In genomic region chr6:58879987-58880386, GRCm38 (mm10) we compare ENCODE assay signal across 19 mouse cellular contexts. TPM values are rescaled to one million over a fixed set of nuclear protein-coding genes. Genes with fewer than 3 reads are reported as not detected.
DNase-seq lines count a peak whose midpoint lies in the region; ATAC-seq and TF ChIP-seq lines count a peak whose summit lies in the region.
"Had no signal": no experiment of that assay in that cellular context is flagged by ENCODE, and none has a peak within 500 bp of the region (broad histone marks: within the 10 kb centered on the region; RNA-seq: fewer than 3 reads in every experiment).

No protein-coding gene starts in this region.

- no peak for DNase-seq in cerebellum, adult 2 months
- DNase-seq in cerebellum, postnatal 10 days = no peak
- DNase-seq in heart, postnatal 0 days (ENCODE audit: low spot score) = no peak
- no peak for DNase-seq in heart, adult 9 months (ENCODE audit: low spot score in 2 of 2)
- DNase-seq in midbrain, embryonic 11.5 days (ENCODE audit: low spot score, missing footprints) = no peak
- no peak for DNase-seq in midbrain, embryonic 10.5 days (ENCODE audit: low spot score)
- no peak for DNase-seq in stomach, postnatal 0 days (ENCODE audit: low spot score)
- DNase-seq: spleen, adult 18-20 months; thymus, adult 18-20 months had no signal

- peaks cover 9% of the 10 kb centered on the region for H3K4me1 ChIP-seq in cerebellum, adult 2 months (ENCODE audit: control insufficient read depth, insufficient read depth, low read length)
- H3K4me1 ChIP-seq in heart, postnatal 0 days (ENCODE audit: control insufficient read depth, insufficient read depth) = no peaks in the 10 kb centered on the region; the same call in 1 of the 2 replicates
- H3K4me1 ChIP-seq in midbrain, embryonic 11.5 days (ENCODE audit: control insufficient read depth, insufficient read depth, low read length) = no peaks in the 10 kb centered on the region
- H3K4me1 ChIP-seq in midbrain, embryonic 10.5 days = no peaks in the 10 kb centered on the region
- no peaks in the 10 kb centered on the region for H3K4me1 ChIP-seq in stomach, postnatal 0 days (replicated peaks; ENCODE audit: control insufficient read depth, insufficient read depth)
- no peaks in the 10 kb centered on the region for H3K4me1 ChIP-seq in kidney, embryonic 16.5 days (ENCODE audit: insufficient read depth, low read length)
- H3K4me1 ChIP-seq: kidney, embryonic 15.5 days; limb, embryonic 13.5 days; neural tube, embryonic 13.5 days had no signal

- H3K27me3 ChIP-seq in cerebellum, adult 2 months (ENCODE audit: control insufficient read depth, insufficient read depth, low read length) = no peaks in the 10 kb centered on the region
- no peaks in the 10 kb centered on the region for H3K27me3 ChIP-seq in heart, postnatal 0 days (ENCODE audit: control insufficient read depth, insufficient read depth, low read length)
- H3K27me3 ChIP-seq in midbrain, embryonic 11.5 days (ENCODE audit: control insufficient read depth, insufficient read depth, low read length) = no peaks in the 10 kb centered on the region
- no peaks in the 10 kb centered on the region for H3K27me3 ChIP-seq in midbrain, embryonic 10.5 days (ENCODE audit: low read depth, poor library complexity, severe bottlenecking)
- H3K27me3 ChIP-seq in stomach, postnatal 0 days (ENCODE audit: control insufficient read depth, insufficient read depth, low read length) = no peaks in the 10 kb centered on the region
- no peaks in the 10 kb centered on the region for H3K27me3 ChIP-seq in kidney, embryonic 16.5 days (ENCODE audit: insufficient read depth, low read length)
- H3K27me3 ChIP-seq: kidney, embryonic 15.5 days; limb, embryonic 13.5 days; neural tube, embryonic 13.5 days had no signal

- no peak for TF ChIP-seq CTCF in cerebellum, adult 2 months (IDR thresholded peaks at IDR 0.05; ENCODE audit: borderline replicate concordance, insufficient read depth, low read depth, low read length)
- TF ChIP-seq CTCF in heart, postnatal 0 days (IDR thresholded peaks at IDR 0.05; ENCODE audit: low read depth) = no peak
- TF ChIP-seq CTCF in stomach, postnatal 0 days (IDR thresholded peaks at IDR 0.05; ENCODE audit: low read depth) = no peak

- H3K4me3 ChIP-seq in cerebellum, adult 2 months (replicated peaks; ENCODE audit: insufficient read depth, low read depth, low read length) = no peak overlapping the region
- H3K4me3 ChIP-seq in heart, postnatal 0 days (ENCODE audit: low read depth, low read length) = no peak overlapping the region
- no peak overlapping the region for H3K4me3 ChIP-seq in midbrain, embryonic 11.5 days (ENCODE audit: low read depth, low read length)
- no peak overlapping the region for H3K4me3 ChIP-seq in midbrain, embryonic 10.5 days
- H3K4me3 ChIP-seq in stomach, postnatal 0 days (ENCODE audit: low read depth, low read length) = no peak overlapping the region
- no peak overlapping the region for H3K4me3 ChIP-seq in kidney, embryonic 16.5 days (ENCODE audit: low read length)
- H3K4me3 ChIP-seq: heart, embryonic 10.5 days; kidney, embryonic 15.5 days; limb, embryonic 13.5 days; neural tube, embryonic 13.5 days had no signal

- no peaks in the 10 kb centered on the region for H3K9me3 ChIP-seq in heart, postnatal 0 days (replicated peaks; ENCODE audit: control insufficient read depth, low read length)
- H3K9me3 ChIP-seq in midbrain, embryonic 11.5 days (ENCODE audit: control insufficient read depth, low read length) = no peaks in the 10 kb centered on the region
- no peaks in the 10 kb centered on the region for H3K9me3 ChIP-seq in midbrain, embryonic 10.5 days (replicated peaks)
- H3K9me3 ChIP-seq in stomach, postnatal 0 days (ENCODE audit: control insufficient read depth, low read length) = no peaks in the 10 kb centered on the region
- no peaks in the 10 kb centered on the region for H3K9me3 ChIP-seq in kidney, embryonic 16.5 days (ENCODE audit: low read length)
- H3K9me3 ChIP-seq: heart, embryonic 10.5 days; kidney, embryonic 15.5 days; limb, embryonic 13.5 days; neural tube, embryonic 13.5 days had no signal

- WGBS in cerebellum, adult 2 months = 66% methylated on average over 9 of the region's 9 CpGs
- 82% methylated on average over 9 of the region's 9 CpGs for WGBS in heart, postnatal 0 days
- WGBS in midbrain, embryonic 11.5 days = 94% methylated on average over 9 of the region's 9 CpGs
- WGBS in midbrain, embryonic 10.5 days = 92% methylated on average over 9 of the region's 9 CpGs
- 91% methylated on average over 9 of the region's 9 CpGs for WGBS in stomach, postnatal 0 days
- 86% methylated on average over 9 of the region's 9 CpGs for WGBS in kidney, embryonic 16.5 days

- peaks cover 47% of the 10 kb centered on the region for H3K36me3 ChIP-seq in heart, postnatal 0 days (replicated peaks; ENCODE audit: control insufficient read depth, insufficient read depth, low read length)
- no peaks in the 10 kb centered on the region for H3K36me3 ChIP-seq in midbrain, embryonic 11.5 days (ENCODE audit: control insufficient read depth, insufficient read depth, low read length)
- H3K36me3 ChIP-seq in midbrain, embryonic 10.5 days = peaks cover 9% of the 10 kb centered on the region
- no peaks in the 10 kb centered on the region for H3K36me3 ChIP-seq in stomach, postnatal 0 days (ENCODE audit: control insufficient read depth, insufficient read depth, low read length)
- no peaks in the 10 kb centered on the region for H3K36me3 ChIP-seq in kidney, embryonic 16.5 days (ENCODE audit: insufficient read depth, low read length)
- H3K36me3 ChIP-seq: kidney, embryonic 15.5 days had no signal

- no peak overlapping the region for H3K4me2 ChIP-seq in heart, postnatal 0 days (ENCODE audit: low read depth, low read length)
- no peak overlapping the region for H3K4me2 ChIP-seq in midbrain, embryonic 11.5 days
- H3K4me2 ChIP-seq in stomach, postnatal 0 days (replicated peaks; ENCODE audit: low read depth) = no peak overlapping the region
- no peak overlapping the region for H3K4me2 ChIP-seq in kidney, embryonic 16.5 days (replicated peaks; ENCODE audit: low read depth, low read length)
- H3K4me2 ChIP-seq: kidney, embryonic 15.5 days; limb, embryonic 13.5 days; neural tube, embryonic 13.5 days had no signal

- no peak for TF ChIP-seq EP300 in heart, postnatal 0 days (IDR thresholded peaks at IDR 0.05; ENCODE audit: low read depth)
- TF ChIP-seq EP300 in stomach, postnatal 0 days (optimal IDR thresholded peaks at IDR 0.05) = no peak

- ATAC-seq in heart, postnatal 0 days (ENCODE audit: insufficient read depth, low read depth) = peak; percentile 42; the same call in 1 of the 2 replicates
- 0 out of 2 replicates have a peak, but pooled peaks have one; percentile 24 for ATAC-seq in midbrain, embryonic 11.5 days (ENCODE audit: low FRiP score)
- 0 out of 2 replicates have a peak, but pooled peaks have one; percentile 47 for ATAC-seq in stomach, postnatal 0 days (ENCODE audit: low FRiP score, low TSS enrichment)
- ATAC-seq in kidney, embryonic 16.5 days (ENCODE audit: low FRiP score, low TSS enrichment) = no peak
- ATAC-seq: CD4-positive, CD25-positive, alpha-beta regulatory T cell, adult 4 months; forebrain, embryonic 14.5 days; intestine, embryonic 16.5 days; lung, postnatal 0 days had no signal

- no peak for TF ChIP-seq POLR2A in cerebellum, adult 2 months (IDR thresholded peaks at IDR 0.05; ENCODE audit: borderline replicate concordance, insufficient read depth, low read length)

- H3K9ac ChIP-seq in heart, postnatal 0 days (replicated peaks; ENCODE audit: low read depth, low read length) = no peak overlapping the region
- no peak overlapping the region for H3K9ac ChIP-seq in midbrain, embryonic 11.5 days (ENCODE audit: low read length)
- H3K9ac ChIP-seq in stomach, postnatal 0 days (ENCODE audit: low read length) = no peak overlapping the region
- H3K9ac ChIP-seq in kidney, embryonic 16.5 days (replicated peaks; ENCODE audit: low read length) = no peak overlapping the region
- H3K9ac ChIP-seq: kidney, embryonic 15.5 days; limb, embryonic 13.5 days; neural tube, embryonic 13.5 days had no signal

- H3K27ac ChIP-seq in cerebellum, adult 2 months (ENCODE audit: insufficient read depth, low read length) = peak overlapping the region; percentile 0; the same call in 1 of the 2 replicates
- H3K27ac ChIP-seq in heart, postnatal 0 days (ENCODE audit: low read depth) = peak overlapping the region; percentile 25; the same call in 1 of the 2 replicates
- no peak overlapping the region for H3K27ac ChIP-seq in midbrain, embryonic 11.5 days (ENCODE audit: low read depth, low read length)
- no peak overlapping the region for H3K27ac ChIP-seq in midbrain, embryonic 10.5 days (replicated peaks)
- no peak overlapping the region for H3K27ac ChIP-seq in stomach, postnatal 0 days (replicated peaks)
- H3K27ac ChIP-seq in kidney, embryonic 16.5 days (ENCODE audit: low read length) = no peak overlapping the region
- H3K27ac ChIP-seq: heart, embryonic 10.5 days; kidney, embryonic 15.5 days; limb, embryonic 13.5 days; neural tube, embryonic 13.5 days had no signal

RNA-seq across cellular contexts. Expression of gene Nap1l5, which starts 26.9 kb away (rescaled TPM):
- polyA plus RNA-seq in cerebellum, adult 2 months (2012; rRNA removed) = 648 and 689 TPM in 2 replicates
- 1.2 TPM in 1 of 2 replicates, not detected in the other for total RNA-seq in heart, postnatal 0 days (2014; rRNA removed; ENCODE audit: low replicate concordance)
- 1.9 and 2.5 TPM in 2 replicates for polyA plus RNA-seq in heart, postnatal 0 days (2015; fragmentation: Nextera tagmentation; extraction: Ambion mirVana)
- polyA plus RNA-seq in midbrain, embryonic 11.5 days (2014; fragmentation: Nextera tagmentation; extraction: Ambion mirVana) = 41.7 and 42.5 TPM in 2 replicates
- 10.8 and 17.0 TPM in 2 replicates for polyA plus RNA-seq in midbrain, embryonic 10.5 days (2016; fragmentation: Nextera tagmentation; extraction: Ambion mirVana)
- 7.5 and 9.3 TPM in 2 replicates for polyA plus RNA-seq in stomach, postnatal 0 days (2015; fragmentation: Nextera tagmentation; extraction: Ambion mirVana)
- 0.85 and 1.8 TPM in 2 replicates for polyA plus RNA-seq in kidney, embryonic 16.5 days (2015; fragmentation: Nextera tagmentation; extraction: Ambion mirVana)
- total RNA-seq: monocyte, adult 5-6 weeks had no signal
- polyA plus RNA-seq: CD4-positive, CD25-positive, alpha-beta regulatory T cell, adult 4 months had no signal

RNA-seq across cellular contexts. Expression of gene Herc3, which starts 48.7 kb away (rescaled TPM):
- polyA plus RNA-seq in cerebellum, adult 2 months (2012; rRNA removed) = 113 and 133 TPM in 2 replicates
- 120 and 130 TPM in 2 replicates for total RNA-seq in heart, postnatal 0 days (2014; rRNA removed; ENCODE audit: low replicate concordance)
- polyA plus RNA-seq in heart, postnatal 0 days (2015; fragmentation: Nextera tagmentation; extraction: Ambion mirVana) = 35.2 and 44.4 TPM in 2 replicates
- 7.7 and 8.7 TPM in 2 replicates for polyA plus RNA-seq in midbrain, embryonic 11.5 days (2014; fragmentation: Nextera tagmentation; extraction: Ambion mirVana)
- 5.7 and 8.7 TPM in 2 replicates for polyA plus RNA-seq in midbrain, embryonic 10.5 days (2016; fragmentation: Nextera tagmentation; extraction: Ambion mirVana)
- 11.0 and 13.1 TPM in 2 replicates for polyA plus RNA-seq in stomach, postnatal 0 days (2015; fragmentation: Nextera tagmentation; extraction: Ambion mirVana)
- polyA plus RNA-seq in kidney, embryonic 16.5 days (2015; fragmentation: Nextera tagmentation; extraction: Ambion mirVana) = 7.2 and 10.1 TPM in 2 replicates

Comparison
In these comparisons a context has a peak if more than half of its experiments do, and no peak if none do; other contexts are left out.
1. H3K27ac ChIP-seq: peak in cerebellum, adult 2 months (single experiment) and heart, postnatal 0 days (single experiment); none in midbrain, embryonic 11.5 days (single experiment), midbrain, embryonic 10.5 days (single experiment), stomach, postnatal 0 days (single experiment) and kidney, embryonic 16.5 days (single experiment).
2. RNA of gene Nap1l5, which starts 26.9 kb away (polyA plus RNA-seq): 648 to 689 TPM in cerebellum, adult 2 months; 41.7 to 42.5 TPM in midbrain, embryonic 11.5 days, 10.8 to 17.0 TPM in midbrain, embryonic 10.5 days, 7.5 to 9.3 TPM in stomach, postnatal 0 days, 1.9 to 2.5 TPM in heart, postnatal 0 days and 0.85 to 1.8 TPM in kidney, embryonic 16.5 days; every median in the first group is over 10 times any median in the second.